Mouse (Mus musculus) testis, adult 2 months (tissue): ENCODE results near the gene Foxp4.

Source experiments
- CTCF ChIP-seq: fragments of 200-500 bp; IDR thresholded peaks from 2 replicates; pipeline ENCODE4 v1.5.1; 2012; ENCODE audit warnings: low read depth, mild to moderate bottlenecking, inconsistent platforms, low read length, moderate library complexity; ENCODE audit not compliant: control insufficient read depth, insufficient read depth, insufficient replicate concordance
- POLR2A ChIP-seq: fragments of 200-500 bp; IDR thresholded peaks from 2 replicates; pipeline ENCODE4 v1.6.1; 2012; ENCODE audit warnings: low read depth, mild to moderate bottlenecking, inconsistent platforms, low read length, moderate library complexity; ENCODE audit not compliant: control insufficient read depth

- TF ChIP-seq CTCF (no peak), POLR2A (no peak)
These were observed 78.8 kb downstream of the Foxp4 start for GRCm38 (mm10) chr17:47845609-47846008.
